Mouse (Mus musculus): ENCODE data around the gene Gm128. TPM values are rescaled to one million over a fixed set of nuclear protein-coding genes. Genes with fewer than 3 reads are reported as not detected.

The Gm128 gene
- polyA plus RNA-seq, 2 experiments from 2014 or later, result 0.65 to 1.1 TPM

DNA sequence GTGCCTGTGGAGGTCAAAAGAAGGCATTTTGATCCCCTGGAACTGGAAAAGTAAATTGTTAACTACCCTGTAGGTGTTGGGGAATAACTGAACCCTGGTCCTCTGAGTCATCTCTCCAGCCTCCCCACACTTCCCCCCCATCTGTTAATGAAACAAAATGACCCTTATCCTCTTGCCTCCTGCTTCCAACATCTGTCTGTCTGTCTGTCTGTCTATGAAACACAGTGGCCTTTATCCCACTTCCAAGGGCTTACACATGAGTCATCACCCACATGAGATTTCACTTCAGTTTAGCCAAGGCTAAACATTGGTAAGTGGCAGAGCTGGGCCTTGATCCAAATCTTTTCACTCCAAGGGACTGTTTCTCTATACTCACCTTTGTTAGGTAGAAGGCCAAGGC lies 26.5 kb upstream of the Gm128 start:
- ATAC-seq, result no peak

DNA sequence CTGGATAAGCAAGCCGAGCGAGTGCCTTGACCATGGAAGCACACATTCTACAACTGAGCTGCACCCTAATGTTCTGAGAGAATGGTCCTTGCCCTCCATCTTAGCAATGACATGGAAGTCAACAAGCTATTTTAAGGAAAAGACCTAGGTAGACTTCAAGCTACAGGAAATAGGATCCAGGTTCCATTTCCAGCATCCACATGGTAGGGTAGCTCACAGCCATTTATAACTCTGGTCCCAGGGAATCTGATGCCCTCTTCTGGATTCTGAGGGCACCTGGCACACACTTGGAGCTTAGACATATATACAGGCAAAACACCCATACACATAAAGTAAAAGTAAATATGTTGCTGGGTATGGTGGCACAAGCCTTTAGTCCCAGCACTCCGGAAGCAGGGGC lies 24.7 kb upstream of the Gm128 start:
- ATAC-seq, result no peak

DNA sequence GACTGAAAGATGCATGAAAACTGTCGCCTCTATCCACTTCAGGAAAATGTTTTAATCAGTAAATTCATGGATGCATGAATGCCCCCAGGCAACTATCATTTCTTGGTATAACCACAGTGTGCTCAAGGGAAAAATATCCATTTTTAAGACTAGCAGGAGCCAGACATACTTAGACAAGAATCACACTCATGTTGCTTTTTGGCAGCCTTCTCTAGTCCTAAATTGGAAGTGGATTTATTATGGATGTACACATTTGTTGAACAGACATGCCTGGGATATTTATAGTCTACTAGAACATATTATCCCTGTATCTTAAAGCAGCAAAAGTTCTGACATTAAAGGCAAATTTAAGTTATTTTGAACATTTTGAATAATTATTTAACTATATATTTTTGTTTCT lies 23.3 kb upstream of the Gm128 start:
- ATAC-seq, result no peak

DNA sequence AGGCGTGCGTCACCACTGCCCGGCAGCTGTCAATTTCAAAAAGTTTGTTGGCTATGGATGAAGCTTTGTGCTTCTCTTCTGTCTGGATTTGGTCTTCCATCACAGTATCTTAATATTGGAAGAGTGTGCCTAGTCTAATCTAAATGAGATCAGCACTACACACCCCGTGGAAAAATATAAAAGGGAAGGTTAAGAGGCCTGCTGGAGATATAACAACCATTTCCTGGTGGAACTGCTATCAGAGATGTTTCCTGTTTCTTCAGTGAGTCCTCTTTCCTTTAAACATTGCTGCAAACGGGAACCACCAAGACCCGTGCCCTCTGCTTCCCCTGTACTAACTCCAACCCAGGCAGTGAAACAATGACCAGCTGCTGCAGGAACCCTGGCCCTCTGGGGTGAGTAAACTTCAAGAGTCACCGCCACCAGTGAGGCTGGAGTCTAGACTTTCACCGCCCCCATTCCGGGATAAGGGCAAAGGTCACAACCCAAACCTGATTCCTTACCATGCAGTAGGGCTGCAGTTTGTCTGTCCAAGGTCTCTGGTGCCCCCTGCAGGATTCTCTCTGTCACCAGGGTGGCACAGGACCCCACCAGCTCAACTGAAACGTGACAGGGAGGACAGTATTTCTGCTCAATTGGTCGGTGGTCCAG lies 21.8 kb upstream of the Gm128 start:
- peak; percentile 80 for ATAC-seq

DNA sequence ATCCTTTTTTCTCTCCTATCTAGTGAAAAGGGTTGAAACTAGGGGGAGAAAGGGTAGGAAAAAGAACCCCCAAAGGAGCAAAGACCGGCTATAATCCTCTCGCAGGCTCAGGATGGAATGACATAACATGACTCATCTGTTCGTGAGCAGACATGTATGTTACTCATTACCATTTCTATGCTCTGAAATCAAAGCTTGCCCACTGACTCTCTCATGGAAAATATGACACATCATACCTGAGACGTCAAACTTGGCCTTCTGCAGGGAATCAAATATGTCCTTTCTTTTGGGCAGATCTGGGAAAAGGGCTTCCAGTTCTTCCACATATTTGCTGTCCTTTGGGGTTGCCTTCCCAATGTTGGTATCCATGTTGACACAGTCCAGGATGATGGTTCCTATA lies 20.6 kb upstream of the Gm128 start:
- ATAC-seq, result no peak

DNA sequence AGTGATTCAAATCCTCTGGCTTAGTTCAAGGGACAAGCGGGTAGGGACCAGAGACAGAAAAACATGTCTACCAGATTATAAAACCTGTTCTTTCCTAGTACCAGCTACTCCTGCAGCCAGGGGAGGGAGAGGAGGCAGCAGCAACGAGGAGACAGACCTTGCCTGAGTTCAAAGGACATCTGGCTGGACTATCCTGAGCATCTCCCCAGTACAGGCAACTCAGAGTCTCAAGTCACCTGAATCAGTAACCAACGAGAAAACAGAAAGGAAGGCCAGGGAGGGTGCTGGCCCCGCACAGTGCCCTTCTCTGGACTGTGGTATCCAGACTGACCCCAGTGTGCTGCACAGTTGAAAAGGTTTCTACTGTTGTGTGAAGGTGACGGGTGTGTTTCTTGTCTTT lies 15.5 kb upstream of the Gm128 start:
- ATAC-seq, result no peak

DNA sequence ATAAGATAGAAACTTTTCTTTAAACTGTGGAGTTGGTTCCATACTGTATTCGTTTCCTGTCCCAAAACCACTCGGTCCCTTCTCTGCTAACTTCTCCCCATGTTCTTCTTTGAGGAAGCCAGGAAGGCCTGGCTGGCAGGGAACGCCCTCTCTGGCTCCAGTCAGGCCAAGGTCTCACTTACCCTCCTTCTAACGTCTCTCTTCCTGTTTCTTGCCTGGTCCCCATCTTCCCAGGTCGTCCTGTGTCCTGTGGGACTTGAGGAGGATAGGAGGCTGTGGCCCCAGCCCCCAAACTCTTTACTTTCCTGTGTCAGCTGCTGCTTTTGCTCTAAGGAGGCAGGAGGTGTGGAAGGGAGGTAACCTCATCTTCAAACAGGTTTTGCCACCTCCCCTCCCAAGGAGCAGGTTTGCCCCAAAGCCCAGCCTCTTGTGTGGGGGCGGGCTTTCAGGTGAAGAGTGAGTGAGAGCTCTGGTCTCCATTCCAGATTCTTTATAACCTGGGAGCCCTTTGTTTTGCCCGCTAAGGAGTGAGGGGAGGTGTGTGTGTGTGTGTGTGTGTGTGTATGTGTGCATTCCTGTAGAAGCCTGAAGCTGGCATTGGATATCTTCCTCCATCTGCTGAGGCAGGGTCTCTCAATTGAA lies 9.5 kb upstream of the Gm128 start, which contains the start of gene Bnipl:
Bnipl (minus strand) TSS at position 411 of the 642 bp plus-strand sequence.
- no peak for ATAC-seq

DNA sequence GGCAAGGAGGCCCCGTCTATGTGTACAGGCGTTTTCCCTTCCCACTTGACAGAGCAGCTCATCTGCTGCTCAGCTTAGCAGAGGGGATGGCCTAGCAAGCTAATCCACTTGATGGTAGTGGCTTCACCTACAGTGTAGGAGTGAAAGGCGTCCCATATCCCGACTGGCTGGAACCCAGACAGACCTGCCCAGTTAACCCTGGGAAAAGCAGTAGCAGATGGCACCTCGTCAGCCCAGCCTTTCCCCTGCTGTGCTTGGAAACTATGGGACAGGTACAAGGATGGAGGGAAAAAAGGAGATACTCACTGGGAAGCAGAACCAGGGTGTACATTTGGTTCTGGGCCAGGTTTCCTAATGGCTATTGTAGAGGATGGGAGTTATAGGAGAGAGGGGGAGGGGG lies 9.0 kb upstream of the Gm128 start:
- no peak for ATAC-seq

DNA sequence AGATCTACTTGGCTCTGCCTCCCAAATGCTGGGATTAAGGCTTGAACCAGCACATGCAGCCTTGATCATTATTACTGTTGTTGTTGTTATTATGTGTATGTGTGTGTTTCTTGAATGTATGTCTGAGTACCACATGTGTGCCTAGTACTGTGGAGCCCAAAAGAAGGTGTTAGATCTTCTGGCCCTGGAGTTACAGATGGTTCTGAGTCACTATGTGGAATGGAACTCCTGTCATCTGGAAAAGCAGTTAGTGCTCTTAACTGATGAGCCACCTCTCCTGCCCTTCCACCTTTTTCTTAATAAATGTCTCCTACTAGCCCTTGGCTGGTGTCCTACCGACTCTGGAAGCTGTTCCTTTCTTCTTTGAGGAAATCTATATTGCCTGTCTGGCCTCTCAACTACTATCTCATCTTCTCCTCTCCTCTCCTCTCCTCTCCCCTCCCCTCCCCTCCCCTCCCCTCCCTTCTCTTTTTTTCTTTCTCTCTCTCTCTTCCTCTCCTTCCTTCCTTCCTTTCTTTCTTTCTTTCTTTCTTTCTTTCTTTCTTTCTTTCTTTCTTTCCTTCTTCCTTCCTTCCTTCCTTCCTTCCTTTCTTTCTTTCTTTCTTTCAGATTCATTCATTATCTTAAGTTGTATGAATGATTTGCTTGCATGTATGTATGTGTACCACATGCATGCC lies 6.4 kb upstream of the Gm128 start:
- no peak for ATAC-seq

DNA sequence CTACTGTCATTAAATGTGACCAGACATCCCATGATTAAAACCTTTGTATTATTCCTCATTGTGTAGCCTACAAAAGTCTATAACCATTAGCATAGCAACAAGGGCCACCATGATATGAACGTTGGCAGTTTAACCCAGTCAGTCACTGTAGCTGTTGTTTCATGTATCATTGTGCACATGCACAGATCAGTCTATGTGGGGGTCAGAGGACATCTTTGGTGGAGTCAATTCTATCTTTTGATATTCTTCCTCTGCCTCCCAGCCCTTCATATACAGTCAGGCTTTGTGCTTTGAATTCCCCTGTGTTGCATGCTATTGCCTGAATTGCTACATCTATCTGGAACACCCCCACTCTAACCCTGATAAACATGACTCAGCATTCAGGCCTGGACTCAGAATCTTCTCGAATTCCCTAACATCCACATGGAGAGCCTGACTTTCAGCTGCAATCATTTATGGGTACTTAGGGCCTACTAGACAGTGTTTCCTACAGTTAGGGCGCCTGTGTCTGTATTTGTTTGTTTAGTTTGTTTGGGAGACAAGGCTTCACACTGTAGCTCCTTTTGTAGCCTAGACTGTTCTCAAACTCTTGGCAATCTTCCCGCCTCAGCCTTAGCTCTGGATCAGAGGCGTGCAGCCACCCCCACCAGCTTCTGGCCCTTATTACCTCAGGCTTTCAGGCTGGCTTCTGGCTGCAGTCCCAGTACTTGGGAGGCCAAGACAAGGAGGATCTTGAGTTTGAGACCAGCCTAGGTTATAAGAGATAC lies 5.2 kb upstream of the Gm128 start:
- ATAC-seq, result no peak

DNA sequence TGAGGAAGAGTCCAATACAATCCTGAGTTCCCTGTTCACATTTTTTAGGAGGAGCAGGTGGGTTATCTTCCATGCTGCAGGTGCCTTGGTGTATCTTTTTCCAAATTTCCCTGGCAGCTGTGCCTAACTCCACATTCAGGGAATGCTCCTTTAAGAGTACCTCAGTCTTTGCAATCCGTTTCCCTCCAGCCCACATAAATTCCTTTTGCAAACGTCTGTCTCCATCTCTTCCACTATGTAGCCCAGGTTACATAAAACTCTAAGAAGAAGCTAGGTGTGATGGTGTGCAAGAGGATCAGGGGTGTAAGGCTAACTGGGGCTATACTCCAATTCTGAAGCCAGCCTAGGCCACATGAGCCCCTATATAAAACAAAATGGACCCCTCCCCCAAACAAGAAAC lies 1.7 kb upstream of the Gm128 start:
- ATAC-seq, result no peak

DNA sequence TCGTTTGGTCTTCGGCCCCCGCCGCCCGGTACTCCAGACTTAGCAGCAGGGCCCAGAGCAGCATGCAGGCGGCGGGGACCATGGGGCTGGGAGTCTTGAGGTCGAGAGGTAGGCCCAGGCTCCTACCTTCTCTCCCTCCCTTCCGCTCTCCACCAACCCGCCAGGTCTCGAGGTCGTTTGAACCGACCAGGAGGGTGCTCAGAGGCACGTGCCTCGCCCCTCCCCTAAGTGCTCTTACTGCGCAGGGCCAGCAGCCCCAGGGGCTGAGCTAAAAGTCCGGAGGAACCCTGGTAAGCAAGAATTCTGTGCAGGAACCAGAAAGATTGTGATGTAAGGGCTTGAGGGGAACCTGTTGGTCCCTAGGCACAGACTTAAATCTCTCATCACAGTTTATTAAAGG lies 498 bp downstream of the Gm128 start:
- ATAC-seq, result no peak

DNA sequence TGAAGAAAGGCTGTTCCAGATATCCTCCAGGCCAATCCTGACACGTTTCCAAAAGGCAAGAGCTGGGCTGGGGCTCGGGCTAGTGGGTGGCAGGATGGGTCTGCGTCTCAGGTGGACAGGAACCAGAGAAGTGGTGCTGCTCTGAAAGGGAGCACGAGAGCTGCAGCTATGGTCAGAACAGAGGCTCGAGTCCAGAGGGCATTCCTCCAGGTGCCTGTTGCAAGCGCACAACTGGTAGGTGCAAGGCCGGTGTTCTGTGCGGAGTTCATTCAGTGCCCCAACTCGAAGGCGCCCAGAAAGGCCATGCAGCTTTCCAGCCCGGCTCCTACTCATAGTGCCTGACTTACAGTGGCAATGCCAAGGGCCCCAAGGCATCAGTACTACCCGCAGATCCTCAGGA lies 1.4 kb downstream of the Gm128 start:
- ATAC-seq, result no peak

DNA sequence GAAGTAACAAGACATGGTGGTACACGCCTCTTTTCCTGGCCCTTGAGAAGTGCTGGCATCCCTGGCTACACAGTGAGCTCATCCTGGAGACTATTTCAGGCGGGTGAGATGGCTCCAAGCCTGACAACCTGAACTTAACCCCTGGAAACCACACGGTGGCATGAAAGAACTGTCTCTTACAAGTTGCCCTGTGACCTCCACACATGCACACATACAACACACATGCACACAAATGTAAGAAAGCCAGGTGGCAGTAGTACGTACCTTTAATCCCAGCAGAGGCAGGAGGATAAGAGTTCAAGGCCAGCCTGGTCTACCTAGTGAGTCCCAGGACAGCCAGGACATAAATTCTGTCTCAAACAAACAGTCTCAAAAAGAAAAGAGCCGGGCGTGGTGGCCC lies 2.4 kb downstream of the Gm128 start:
- ATAC-seq, result no peak

DNA sequence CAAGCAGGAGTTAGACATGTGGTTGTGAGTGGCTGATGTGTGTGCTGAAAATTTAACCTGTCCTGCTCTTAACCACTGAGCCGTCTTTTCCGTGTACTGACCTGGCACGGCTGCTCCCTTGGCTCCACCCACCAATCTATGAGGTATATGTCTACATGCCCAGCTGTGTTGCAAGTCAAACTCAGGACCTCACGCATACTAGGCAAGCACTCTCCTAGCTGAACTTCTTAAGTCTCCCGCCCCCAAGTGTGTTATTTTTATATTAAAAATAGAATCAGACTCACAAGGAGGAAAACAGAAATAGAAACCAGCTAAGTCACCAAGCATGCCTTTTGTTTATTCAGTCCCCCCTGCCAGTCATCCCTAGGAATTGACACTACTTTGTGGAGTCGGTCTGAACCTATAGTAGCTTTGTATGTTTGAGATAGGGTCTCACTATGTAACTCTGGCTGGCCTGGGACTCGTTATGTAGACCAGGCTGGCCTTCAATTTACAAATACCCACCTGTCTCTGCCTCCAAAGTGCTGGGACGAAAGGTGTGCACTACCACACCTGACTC lies 3.8 kb downstream of the Gm128 start:
- no peak for ATAC-seq

DNA sequence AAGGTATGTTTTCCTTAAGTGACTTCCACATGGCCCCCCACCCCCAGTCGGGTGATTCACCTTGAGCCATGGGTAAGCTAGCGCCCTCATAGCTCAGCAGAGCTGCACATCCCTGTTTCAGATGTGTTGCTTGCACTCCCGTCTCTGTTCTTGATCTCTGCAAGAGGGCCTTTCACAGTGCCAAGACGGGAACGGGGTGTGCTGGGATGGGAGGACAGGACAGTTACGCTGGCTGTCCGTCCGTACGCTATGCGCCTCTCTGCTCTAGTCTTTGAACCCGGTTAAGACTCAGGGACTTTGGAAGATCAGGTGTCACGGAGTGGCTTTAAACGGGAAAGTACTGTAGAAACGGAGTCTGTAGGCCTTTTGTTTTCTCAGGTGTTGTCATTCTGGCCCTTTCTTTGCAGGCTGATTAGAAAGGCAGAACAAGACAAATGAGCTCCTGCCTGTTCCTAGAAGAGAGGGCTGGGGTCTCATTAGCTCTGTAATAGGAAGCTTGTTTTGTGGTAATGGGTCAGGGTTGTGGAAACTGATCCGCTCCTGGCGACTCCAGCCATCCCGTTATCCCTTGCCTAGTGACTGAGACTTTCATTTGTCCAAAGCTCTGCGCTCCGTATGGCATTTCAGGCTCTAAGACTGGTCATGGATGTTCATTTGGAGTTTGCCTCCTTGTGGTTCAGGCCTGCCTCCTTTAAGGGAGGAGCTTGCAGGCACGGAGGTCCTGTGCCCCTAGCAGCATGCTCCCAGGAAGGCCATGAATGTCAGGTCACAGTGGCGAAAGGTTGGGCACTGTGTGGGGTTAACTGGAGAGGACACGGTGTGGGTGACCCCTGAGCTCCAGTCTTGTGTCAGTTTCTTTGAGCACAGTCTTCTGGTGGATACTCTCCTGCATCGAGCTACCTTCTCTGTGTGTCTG lies 5.8 kb downstream of the Gm128 start:
- no peak for ATAC-seq

DNA sequence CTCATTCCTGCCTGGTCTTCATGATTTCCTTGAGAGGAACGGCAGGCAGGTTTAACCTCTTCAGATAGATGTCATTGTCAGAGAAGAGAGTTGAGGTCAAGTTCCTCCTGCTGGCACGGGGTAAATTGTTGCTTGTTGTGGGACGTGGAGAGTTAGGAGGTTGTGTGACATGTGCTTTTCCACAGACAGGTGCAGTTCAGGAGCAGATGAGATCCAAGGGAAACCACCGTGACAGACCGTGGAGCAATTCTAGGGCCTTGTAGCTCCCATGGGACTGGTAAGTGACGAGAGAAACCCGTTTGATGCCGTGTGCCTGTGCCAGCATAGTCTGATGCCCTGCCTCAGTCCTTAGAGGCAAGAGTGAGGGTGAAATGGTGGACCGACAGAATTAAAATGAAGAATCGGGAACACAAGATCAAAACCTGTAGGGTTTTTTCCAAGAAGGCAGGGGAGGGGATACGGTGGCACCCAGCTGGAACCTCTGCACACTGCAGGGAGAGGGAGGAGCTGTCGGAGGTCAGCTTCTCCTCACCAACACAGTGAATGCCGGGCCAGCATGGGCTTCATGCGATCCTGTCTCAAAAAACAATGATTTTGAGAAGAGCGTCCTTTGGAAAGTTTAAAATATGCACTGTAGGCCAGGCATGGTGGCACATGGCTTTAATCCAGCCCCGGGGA lies 8.0 kb downstream of the Gm128 start:
- ATAC-seq, result no peak

DNA sequence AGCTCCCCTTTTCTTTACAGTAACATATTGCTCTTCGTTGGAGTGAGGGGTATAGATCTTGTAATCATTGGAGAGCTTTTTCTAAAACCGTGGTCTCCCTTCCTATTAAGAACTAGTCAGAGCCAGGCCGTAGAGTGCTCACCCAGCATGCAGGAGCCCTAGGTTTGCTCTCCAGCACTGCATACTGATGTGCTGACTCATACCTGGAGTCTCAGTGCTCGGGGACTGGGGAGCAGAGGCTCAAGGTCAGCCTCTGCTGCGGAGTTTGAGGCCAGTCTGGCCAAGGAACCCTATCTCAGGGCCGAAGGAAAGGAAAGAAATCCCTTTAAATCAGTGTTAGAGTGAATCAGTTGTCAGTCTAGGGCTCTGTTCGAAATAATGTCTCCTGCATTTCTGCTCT lies 8.6 kb downstream of the Gm128 start:
- ATAC-seq, result no peak

DNA sequence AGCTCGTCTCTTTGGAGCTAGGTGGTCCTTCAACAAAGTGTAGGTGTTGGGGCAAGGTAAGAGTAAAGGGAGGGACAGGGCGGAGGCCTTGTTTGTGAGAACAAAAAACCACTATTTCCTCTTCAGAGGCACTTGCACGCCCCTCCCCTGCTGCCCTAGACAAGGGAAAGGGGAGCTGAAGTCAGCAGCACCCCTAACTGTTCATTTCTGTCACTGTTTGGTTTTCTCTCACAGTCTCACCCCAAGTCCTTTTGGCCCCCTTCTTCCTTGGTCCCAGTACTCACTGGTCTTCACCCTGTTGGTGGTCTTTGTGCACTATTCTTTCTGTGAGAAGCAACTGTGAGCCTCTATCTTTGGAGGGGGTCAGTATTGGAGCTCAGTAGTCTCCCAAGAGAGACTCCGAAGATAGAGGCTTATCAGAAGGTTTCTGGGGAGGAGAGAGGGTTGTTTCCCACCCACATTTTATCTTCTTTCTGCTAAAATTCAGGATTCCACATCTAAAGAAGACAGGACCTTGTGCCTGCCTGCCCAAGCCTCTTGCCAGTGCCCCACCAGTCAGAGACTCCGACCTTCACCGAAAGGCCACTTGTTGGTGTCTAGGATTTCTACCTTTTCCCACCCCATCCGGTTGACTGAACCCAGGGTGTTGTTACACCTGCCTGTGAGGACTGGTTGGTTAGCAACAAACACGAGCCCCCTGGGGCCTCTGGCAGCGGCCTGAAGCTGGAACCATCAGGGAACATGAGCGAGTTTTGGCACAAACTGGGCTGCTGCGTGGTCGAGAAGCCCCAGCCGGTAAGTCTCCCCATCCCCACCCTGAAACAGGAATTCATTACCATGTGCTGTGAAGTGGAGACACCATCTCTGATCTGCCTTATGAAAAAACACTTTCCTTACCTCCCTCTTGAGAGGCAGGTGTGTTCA lies 9.8 kb downstream of the Gm128 start, which contains the start of gene Mllt11:
Mllt11 (minus strand) TSS at position 874 of the 924 bp plus-strand sequence.
- ATAC-seq, result peak; percentile 28

All from CD4-positive, CD25-positive, alpha-beta regulatory T cell, adult 4 months (primary cell).